Mouse (Mus musculus): ENCODE measurements around the gene Cd9.

DNA sequence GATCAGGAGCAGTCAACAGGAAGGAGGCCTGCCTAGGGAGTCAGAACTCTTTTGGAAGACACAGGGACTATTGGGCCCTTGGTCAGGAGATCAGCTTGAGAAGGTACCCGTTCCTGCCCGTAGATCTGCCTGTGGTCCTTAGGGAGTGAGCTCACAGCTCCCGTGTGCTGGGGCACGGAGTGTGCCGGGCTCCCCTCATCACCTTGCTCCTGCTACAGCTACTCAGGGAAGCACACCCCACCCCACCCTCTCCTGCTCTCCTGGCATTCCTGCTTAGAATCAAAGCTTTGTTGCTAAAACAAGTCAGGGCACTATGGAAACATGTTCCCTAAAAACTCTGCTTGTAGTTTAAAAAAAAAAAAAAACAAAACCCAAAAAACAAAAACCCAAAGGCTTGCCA lies 24.0 kb downstream of the Cd9 start:
- TF ChIP-seq POLR2A (IDR thresholded peaks at IDR 0.05; ENCODE audit: extremely low read depth, insufficient read depth, low read length) (no peak), CTCF (IDR thresholded peaks at IDR 0.05; ENCODE audit: extremely low read depth, insufficient read depth, low read length) (no peak)
